7 mouse cellular contexts compared by ENCODE assay signal in genomic region chr1:78510862-78511261, GRCm38 (mm10). TPM values are rescaled to one million over a fixed set of nuclear protein-coding genes. Genes with fewer than 3 reads are reported as not detected.
DNase-seq lines count a peak whose midpoint lies in the region; ATAC-seq and TF ChIP-seq lines count a peak whose summit lies in the region.

TSS of gene Mogat1 (plus strand) at chr1:78510991.

- no peak for TF ChIP-seq CTCF in testis, adult 2 months (IDR thresholded peaks at IDR 0.05; ENCODE audit: control insufficient read depth, insufficient read depth, insufficient replicate concordance, low read depth, low read length)

- no peak within 1 kb of the TSS for H3K27ac ChIP-seq in testis, adult 2 months (ENCODE audit: control insufficient read depth, insufficient read depth, low read depth, low read length)
- H3K27ac ChIP-seq in hindbrain, embryonic 16.5 days (ENCODE audit: low read depth, low read length): no peak within 1 kb of the TSS
- H3K27ac ChIP-seq in liver, embryonic 15.5 days (replicated peaks): no peak within 1 kb of the TSS

- no peaks in the 10 kb centered on the region for H3K9me3 ChIP-seq in hindbrain, embryonic 16.5 days (ENCODE audit: control insufficient read depth, low read length)
- H3K9me3 ChIP-seq in liver, embryonic 15.5 days (replicated peaks): no peaks in the 10 kb centered on the region

- H3K27me3 ChIP-seq in testis, adult 2 months (ENCODE audit: control insufficient read depth, insufficient read depth, low read length): no peaks in the 10 kb centered on the region
- no peaks in the 10 kb centered on the region for H3K27me3 ChIP-seq in hindbrain, embryonic 16.5 days (replicated peaks; ENCODE audit: control insufficient read depth, insufficient read depth, low read length)
- peaks cover 18% of the 10 kb centered on the region for H3K27me3 ChIP-seq in liver, embryonic 15.5 days

- TF ChIP-seq POLR2A in testis, adult 2 months (IDR thresholded peaks at IDR 0.05; ENCODE audit: control insufficient read depth, low read depth, low read length): no peak

- 70% methylated on average over 5 of the region's 5 CpGs for WGBS in hindbrain, embryonic 16.5 days
- 42% methylated on average over 5 of the region's 5 CpGs for WGBS in liver, embryonic 15.5 days (ENCODE audit: insufficient replicate concordance)

- peak within 1 kb of the TSS; percentile 47 for H3K9ac ChIP-seq in hindbrain, embryonic 16.5 days (ENCODE audit: low read depth, low read length)
- no peak within 1 kb of the TSS for H3K9ac ChIP-seq in liver, embryonic 15.5 days

- H3K4me2 ChIP-seq in hindbrain, embryonic 16.5 days (ENCODE audit: low read length): peak within 1 kb of the TSS; percentile 55
- H3K4me2 ChIP-seq in liver, embryonic 15.5 days: peak within 1 kb of the TSS; percentile 18; the same call in 1 of the 2 replicates

- no peaks in the 10 kb centered on the region for H3K36me3 ChIP-seq in testis, adult 2 months (ENCODE audit: control insufficient read depth, insufficient read depth, low read length)
- H3K36me3 ChIP-seq in hindbrain, embryonic 16.5 days (ENCODE audit: control insufficient read depth, insufficient read depth, low read length): no peaks in the 10 kb centered on the region
- no peaks in the 10 kb centered on the region for H3K36me3 ChIP-seq in liver, embryonic 15.5 days (replicated peaks)

- H3K4me1 ChIP-seq in testis, adult 2 months (ENCODE audit: control insufficient read depth, insufficient read depth, low read length): peaks cover 5% of the 10 kb centered on the region
- H3K4me1 ChIP-seq in hindbrain, embryonic 16.5 days (ENCODE audit: control insufficient read depth, insufficient read depth, low read depth, low read length): no peaks in the 10 kb centered on the region; the same call in 1 of the 2 replicates
- H3K4me1 ChIP-seq in liver, embryonic 15.5 days (replicated peaks): no peaks in the 10 kb centered on the region

- no peak for ATAC-seq in hindbrain, embryonic 16.5 days
- no peak for ATAC-seq in liver, embryonic 15.5 days (ENCODE audit: insufficient read depth)

- intact Hi-C loops in left cerebral cortex, postnatal 25 days (cut with DNase I): no loop called here

- H3K4me3 ChIP-seq in testis, adult 2 months (ENCODE audit: control insufficient read depth, low read depth, low read length): peak within 1 kb of the TSS; percentile 35
- peak within 1 kb of the TSS; percentile 34 for H3K4me3 ChIP-seq in hindbrain, embryonic 16.5 days (ENCODE audit: low read length)
- no peak within 1 kb of the TSS for H3K4me3 ChIP-seq in liver, embryonic 15.5 days (replicated peaks)

- no peak for DNase-seq in testis, postnatal 14 days (ENCODE audit: low spot score)
- no peak for DNase-seq in left cerebral cortex, postnatal 25 days (ENCODE audit: low spot score in 2 of 2)
- no peak for DNase-seq in left cerebral cortex, adult 18-20 months (ENCODE audit: low spot score in 2 of 2)
- no peak for DNase-seq in embryo, embryonic 11 days

RNA-seq across cellular contexts. Expression of gene Mogat1, which starts in this region (rescaled TPM):
- polyA plus RNA-seq in testis, adult 2 months (2012; rRNA removed): 1.2 and 1.5 TPM in 2 replicates
- 0.51 and 0.77 TPM in 2 replicates for polyA plus RNA-seq in hindbrain, embryonic 16.5 days (2015; fragmentation: Nextera tagmentation; extraction: Ambion mirVana)
- polyA plus RNA-seq in liver, embryonic 15.5 days (2015; fragmentation: Nextera tagmentation; extraction: Ambion mirVana): not detected in 2 replicates
- not detected for total RNA-seq in left cerebral cortex, postnatal 25 days (2021)
- not detected for total RNA-seq in left cerebral cortex, adult 18-20 months (2021)
